Mouse (Mus musculus) stomach, embryonic 16.5 days (tissue): Measurements from ENCODE around the gene Polr3f. TPM values are rescaled to one million over a fixed set of nuclear protein-coding genes. Genes with fewer than 3 reads are reported as not detected.
A peak's percentile ranks its signal among the peaks of the same experiment; 100 is the strongest.

Experiments
- ATAC-seq: fragments of 200-750 bp; cut with Nextera tagmentation; 2 replicates; pipeline ENCODE4 v1.8.0; 2017; ENCODE audit warnings: moderate number of reproducible peaks, moderate TSS enrichment; ENCODE audit not compliant: insufficient read depth, low FRiP score
- H3K27ac ChIP-seq: fragments of 300-500 bp; sonication (generic); 2 replicates; pipeline ENCODE4 v1.5.1; 2014; ENCODE audit warnings: low read length
- H3K27me3 ChIP-seq: fragments of 300-500 bp; sonication (generic); 2 replicates; pipeline ENCODE4 v1.6.1; 2014; ENCODE audit warnings: low read length, control low read depth, mixed read lengths; ENCODE audit not compliant: control insufficient read depth, insufficient read depth
- H3K36me3 ChIP-seq: fragments of 300-500 bp; sonication (generic); 2 replicates; pipeline ENCODE4 v1.6.1; 2014; ENCODE audit warnings: low read length; ENCODE audit not compliant: control insufficient read depth, insufficient read depth
- H3K4me1 ChIP-seq: fragments of 300-500 bp; sonication (generic); 2 replicates; pipeline ENCODE4 v1.6.1; 2014; ENCODE audit warnings: low read length, control low read depth, mixed read lengths; ENCODE audit not compliant: control insufficient read depth, insufficient read depth
- H3K4me2 ChIP-seq: fragments of 300-500 bp; sonication (generic); 2 replicates; pipeline ENCODE4 v1.6.1; 2014; ENCODE audit warnings: low read depth, low read length, mixed read lengths
- H3K4me3 ChIP-seq: fragments of 300-500 bp; sonication (generic); replicated peaks from 2 replicates; pipeline ENCODE4 v1.5.1; 2014; ENCODE audit warnings: mild to moderate bottlenecking, low read length
- H3K9ac ChIP-seq: fragments of 300-500 bp; sonication (generic); 2 replicates; pipeline ENCODE4 v1.6.1; 2014; ENCODE audit warnings: low read length
- H3K9me3 ChIP-seq: fragments of 300-500 bp; sonication (generic); replicated peaks from 2 replicates; pipeline ENCODE4 v1.6.1; 2016; ENCODE audit warnings: low read length, control low read depth; ENCODE audit not compliant: control insufficient read depth
- WGBS: fragments of 180-500 bp; shearing (Covaris S2); extraction: QIAGEN DNeasy Blood & Tissue Kit; methylation state at CpG from one replicate; pipeline ENCODE4 v1.1.7; 2014; 5-methylcytosine and 5-hydroxymethylcytosine counted together
- polyA plus RNA-seq: library from polyadenylated mRNA; unstranded; fragments of >200 nt; fragmentation: Nextera tagmentation; extraction: Ambion mirVana; gene quantifications from 2 replicates; pipeline ENCODE4 v1.2.1, GENCODE M21; 2015

Polr3f gene
- polyA plus RNA-seq, 1 experiment from 2014 or later: 21.5 TPM

- Histone ChIP-seq H3K27me3 (no peaks in the 10 kb centered on the region), H3K4me1 (peaks cover 9% of the 10 kb centered on the region), H3K27ac (no peak overlapping the region), H3K4me3 (no peak overlapping the region), H3K4me2 (no peak overlapping the region), H3K9ac (no peak overlapping the region), H3K36me3 (no peaks in the 10 kb centered on the region), H3K9me3 (no peaks in the 10 kb centered on the region)
- 92% methylated on average over 3 of the region's 3 CpGs for WGBS
- no peak for ATAC-seq
Observed at GRCm38 (mm10) chr2:144553905-144554304, 26.4 kb downstream of the Polr3f start.

- under 1% methylated on average over 14 of the region's 14 CpGs for WGBS
Observed at GRCm38 (mm10) chr2:144555286-144555819, 27.8 kb downstream of the Polr3f start.

GRCm38 (mm10) chr2:144555820-144556552 lies 28.5 kb downstream of the Polr3f start, which contains the start of gene Sec23b:
Gene Sec23b, plus strand, starts transcription at chr2:144556229.
- peak; percentile 98 for ATAC-seq
- Histone ChIP-seq H3K4me1 (peaks cover 6% of the 10 kb centered on the region), H3K27ac (peak within 1 kb of the TSS; percentile 96), H3K9me3 (no peaks in the 10 kb centered on the region), H3K27me3 (no peaks in the 10 kb centered on the region), H3K9ac (peak within 1 kb of the TSS; percentile 87), H3K36me3 (peaks cover 5% of the 10 kb centered on the region; the same call in 1 of the 2 replicates), H3K4me3 (peak within 1 kb of the TSS; percentile 88), H3K4me2 (peak within 1 kb of the TSS; percentile 71)
- WGBS: under 1% methylated on average over 44 of the region's 44 CpGs

More at GRCm38 (mm10) chr2:144555286-144555819, 27.8 kb downstream of the Polr3f start:
- H3K36me3 ChIP-seq: peaks cover 5% of the 10 kb centered on the region; the same call in 1 of the 2 replicates
- H3K9me3 ChIP-seq: no peaks in the 10 kb centered on the region
- H3K4me1 ChIP-seq: peaks cover 6% of the 10 kb centered on the region
- peak; percentile 17; the same call in 1 of the 2 replicates for ATAC-seq
- H3K9ac ChIP-seq: peak overlapping the region; percentile 74
- no peaks in the 10 kb centered on the region for H3K27me3 ChIP-seq
- H3K27ac ChIP-seq: peak overlapping the region; percentile 96
- peak overlapping the region; percentile 88 for H3K4me3 ChIP-seq
- peak overlapping the region; percentile 67 for H3K4me2 ChIP-seq

DNA sequence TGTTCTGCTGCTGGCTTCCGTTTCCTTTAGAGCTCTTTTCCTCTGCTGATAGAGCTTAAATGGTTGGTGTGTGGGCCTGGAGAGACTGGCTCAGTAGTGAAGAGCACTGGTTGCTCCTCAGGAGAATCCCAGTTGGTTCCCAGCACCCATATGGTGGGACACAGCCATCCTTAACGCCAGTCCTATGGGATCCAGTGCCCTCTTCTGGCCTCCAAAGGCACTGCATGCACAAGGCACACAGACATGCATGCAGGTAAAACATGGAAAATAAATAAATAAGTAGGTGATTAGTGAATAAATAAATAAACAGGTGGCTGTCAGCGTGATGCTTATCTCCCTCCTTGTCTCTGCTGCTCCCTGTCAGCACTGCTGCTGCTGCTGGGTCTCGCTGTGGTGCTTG lies 61.2 kb downstream of the Polr3f start:
- Histone ChIP-seq H3K9me3 (no peaks in the 10 kb centered on the region), H3K4me3 (no peak overlapping the region), H3K27ac (no peak overlapping the region), H3K36me3 (peaks cover 34% of the 10 kb centered on the region), H3K27me3 (no peaks in the 10 kb centered on the region), H3K9ac (no peak overlapping the region), H3K4me1 (no peaks in the 10 kb centered on the region), H3K4me2 (no peak overlapping the region)
- ATAC-seq: no peak
- WGBS: 76% methylated on average over 4 of the region's 4 CpGs

Other genes with a start within 250 kb of the Polr3f start
- gene Ovol2, start 195.6 kb upstream of the Polr3f start, polyA plus RNA-seq: 3.2 and 3.5 TPM in 2 replicates
- gene Kat14, start 158.7 kb upstream of the Polr3f start, polyA plus RNA-seq: 34.6 and 36.9 TPM in 2 replicates
- 4.0 and 6.8 TPM in 2 replicates for gene Pet117, start 158.7 kb upstream of the Polr3f start, polyA plus RNA-seq
- 0.92 and 1.4 TPM in 2 replicates for gene Dzank1, start 304 bp upstream of the Polr3f start, polyA plus RNA-seq
- 62.2 and 63.1 TPM in 2 replicates for gene Rbbp9, start 23.2 kb downstream of the Polr3f start, polyA plus RNA-seq
- gene Sec23b, start 28.5 kb downstream of the Polr3f start, polyA plus RNA-seq: 113 and 121 TPM in 2 replicates
- gene Smim26, start 66.3 kb downstream of the Polr3f start, polyA plus RNA-seq: 29.3 and 39.0 TPM in 2 replicates
- 38.7 and 40.1 TPM in 2 replicates for gene Dtd1, start 72.2 kb downstream of the Polr3f start, polyA plus RNA-seq